Mouse (Mus musculus) limb, embryonic 14.5 days (tissue): Measurements from ENCODE around the gene Myrf. TPM values are rescaled to one million over a fixed set of nuclear protein-coding genes. Genes with fewer than 3 reads are reported as not detected.
A peak's percentile ranks its signal among the peaks of the same experiment; 100 is the strongest.

Experiments used
- ATAC-seq: fragments of 200-750 bp; cut with Nextera tagmentation; 2 replicates; pipeline ENCODE4 v1.8.0; 2017; ENCODE audit warnings: low read depth, moderate number of reproducible peaks, moderate TSS enrichment; ENCODE audit not compliant: low FRiP score
- DNase-seq: peaks from one replicate; pipeline ENCODE4 v3.0.0-alpha.2; 2015; ENCODE audit warnings: low spot score
- H3K27ac ChIP-seq: fragments of 300-500 bp; sonication (generic); replicated peaks from 2 replicates; pipeline ENCODE4 v1.5.1; 2014; ENCODE audit warnings: low read depth, mild to moderate bottlenecking, low read length, moderate library complexity, mixed read lengths
- H3K27me3 ChIP-seq: fragments of 300-500 bp; sonication (generic); 2 replicates; pipeline ENCODE4 v1.6.1; 2014; ENCODE audit warnings: low read length, mixed read lengths; ENCODE audit not compliant: control insufficient read depth, insufficient read depth
- H3K36me3 ChIP-seq: fragments of 300-500 bp; sonication (generic); 2 replicates; pipeline ENCODE4 v1.6.1; 2014; ENCODE audit warnings: mild to moderate bottlenecking, low read length, moderate library complexity, mixed read lengths; ENCODE audit not compliant: control insufficient read depth, insufficient read depth
- H3K4me1 ChIP-seq: fragments of 300-500 bp; sonication (generic); 2 replicates; pipeline ENCODE4 v1.6.1; 2014; ENCODE audit warnings: antibody characterized with exemption, low read length, mixed read lengths; ENCODE audit not compliant: control insufficient read depth, insufficient read depth
- H3K4me2 ChIP-seq: fragments of 300-500 bp; sonication (generic); replicated peaks from 2 replicates; pipeline ENCODE4 v1.6.1; 2014; ENCODE audit warnings: low read depth, mild to moderate bottlenecking, low read length, moderate library complexity; ENCODE audit not compliant: severe bottlenecking
- H3K4me3 ChIP-seq: fragments of 300-500 bp; sonication (generic); replicated peaks from 2 replicates; pipeline ENCODE4 v1.5.1; 2014; ENCODE audit warnings: low read length
- H3K9ac ChIP-seq: fragments of 300-500 bp; sonication (generic); 2 replicates; pipeline ENCODE4 v1.6.1; 2014; ENCODE audit warnings: mild to moderate bottlenecking, low read depth, low read length, moderate library complexity; ENCODE audit not compliant: severe bottlenecking
- H3K9me3 ChIP-seq: fragments of 300-500 bp; sonication (generic); 2 replicates; pipeline ENCODE4 v1.6.1; 2016; ENCODE audit warnings: low read length; ENCODE audit not compliant: control insufficient read depth
- POLR2A ChIP-seq: fragments of 200-500 bp; IDR thresholded peaks from 2 replicates; pipeline ENCODE4 v1.8.0; 2012; ENCODE audit warnings: inconsistent platforms, mild to moderate bottlenecking, moderate library complexity, borderline replicate concordance; ENCODE audit not compliant: insufficient read depth, insufficient read length; ENCODE audit errors: extremely low read depth
- WGBS: fragments of 180-500 bp; shearing (Covaris S2); extraction: QIAGEN DNeasy Blood & Tissue Kit; methylation state at CpG from one replicate; pipeline ENCODE4 v1.1.7; 2014; 5-methylcytosine and 5-hydroxymethylcytosine counted together
- polyA plus RNA-seq, 2 experiments: library from polyadenylated mRNA; depleted of rRNA in 1 of 2; stranded (reverse) in 1 of 2; unstranded in 1 of 2; fragments of >200 nt; fragmentation: Nextera tagmentation in 1 of 2; extraction: Ambion mirVana in 1 of 2; gene quantifications; 2 replicates each; pipeline versions ENCODE4 v1.2.1 to v1.2.3; 2012 to 2014

The Myrf gene
- polyA plus RNA-seq, 2 experiments: 1.1 to 4.4 TPM

DNA sequence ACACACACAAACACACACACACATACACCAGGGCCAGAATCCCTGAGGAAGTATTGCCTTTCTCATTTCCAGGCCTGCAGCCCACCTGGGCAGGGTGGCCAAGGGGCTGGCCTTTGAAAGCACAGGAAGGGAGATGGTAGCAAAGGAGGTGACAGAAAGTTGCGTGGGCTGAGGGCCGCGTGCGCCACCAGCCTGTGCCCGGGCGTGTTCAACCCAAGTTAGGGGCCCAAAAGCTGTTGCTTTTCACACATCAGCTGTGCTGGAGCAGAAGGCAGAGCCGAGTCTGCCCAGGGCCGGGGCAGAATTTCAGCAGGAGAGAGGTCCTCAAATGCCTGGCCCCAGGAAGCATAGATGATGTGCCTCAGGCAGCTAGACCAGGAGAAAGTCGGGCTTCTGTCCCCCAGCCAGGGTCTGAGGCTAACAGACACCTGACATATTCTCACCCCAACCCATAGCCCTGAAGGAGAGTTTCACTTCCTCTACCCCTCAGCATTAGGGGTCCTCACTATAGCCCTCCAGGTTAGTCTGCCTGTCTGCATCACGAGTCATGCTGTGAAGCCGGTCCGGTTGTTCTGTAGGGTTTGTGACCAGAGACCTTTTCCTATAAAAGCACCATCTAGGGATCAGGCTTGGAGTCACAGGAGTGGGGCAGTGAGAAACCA is 36.1 kb upstream of the Myrf start:
- Histone ChIP-seq H3K4me3 (no peak overlapping the region), H3K4me2 (no peak overlapping the region), H3K9me3 (no peaks in the 10 kb centered on the region), H3K9ac (no peak overlapping the region), H3K4me1 (peaks cover 47% of the 10 kb centered on the region), H3K36me3 (no peaks in the 10 kb centered on the region), H3K27ac (no peak overlapping the region), H3K27me3 (no peaks in the 10 kb centered on the region; the same call in 1 of the 2 replicates)
- no peak for DNase-seq
- WGBS: 48% methylated on average over 12 of the region's 12 CpGs
- no peak for TF ChIP-seq POLR2A
- no peak for ATAC-seq

DNA sequence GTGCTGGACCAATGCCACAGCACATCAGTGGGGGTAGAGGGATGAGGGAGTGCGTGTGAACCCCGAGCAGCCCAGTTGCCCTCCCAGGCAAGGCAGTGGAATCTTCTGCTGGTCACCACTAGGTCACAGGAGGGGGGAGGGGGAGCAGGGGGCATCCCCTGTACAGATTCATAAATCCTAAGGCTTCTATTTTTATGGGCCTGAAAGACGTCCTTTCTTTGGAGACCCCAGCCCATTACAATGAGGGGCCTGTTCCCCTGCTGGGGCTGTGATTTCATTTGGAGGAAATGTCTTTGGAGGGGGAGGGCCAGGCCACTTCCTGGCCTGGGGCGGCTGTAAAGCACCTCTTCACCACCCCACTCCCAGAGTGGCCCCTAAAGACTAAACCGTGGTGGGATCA is 33.5 kb upstream of the Myrf start:
- H3K27ac ChIP-seq: no peak overlapping the region

DNA sequence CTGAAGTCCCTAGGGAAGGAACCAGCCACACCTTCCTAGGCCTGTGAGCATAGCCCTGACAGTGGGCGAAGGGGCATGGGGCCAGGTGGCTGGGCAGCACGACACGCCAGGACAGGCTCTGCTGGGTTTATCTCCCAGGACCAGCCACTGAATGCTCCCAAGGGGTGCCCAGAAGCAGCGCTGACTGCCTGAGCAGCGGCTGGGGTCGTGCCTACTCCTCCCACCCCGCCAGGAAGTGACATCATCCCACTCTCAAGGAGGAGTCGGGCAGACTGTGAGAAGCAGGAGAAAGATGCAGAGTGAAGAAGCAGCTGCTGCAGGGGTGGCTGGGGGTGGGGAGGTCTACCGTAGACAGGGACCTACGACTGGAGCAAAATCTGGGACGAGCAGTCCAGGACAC is 32.2 kb upstream of the Myrf start:
- Histone ChIP-seq H3K27ac (no peak overlapping the region), H3K4me2 (0 out of 2 replicates have a peak overlapping the region, but pooled peaks have one; percentile 15), H3K9me3 (no peaks in the 10 kb centered on the region), H3K9ac (peak overlapping the region; percentile 40; the same call in 1 of the 2 replicates), H3K4me3 (no peak overlapping the region), H3K27me3 (no peaks in the 10 kb centered on the region; the same call in 1 of the 2 replicates), H3K4me1 (peaks cover 32% of the 10 kb centered on the region), H3K36me3 (no peaks in the 10 kb centered on the region)
- DNase-seq: no peak
- TF ChIP-seq POLR2A: no peak
- 26% methylated on average over 11 of the region's 11 CpGs for WGBS
- ATAC-seq: peak; percentile 60; the same call in 1 of the 2 replicates

More for the DNA sequence above, 33.5 kb upstream of the Myrf start:
- no peak for DNase-seq
- Histone ChIP-seq H3K27me3 (no peaks in the 10 kb centered on the region; the same call in 1 of the 2 replicates), H3K4me1 (peaks cover 45% of the 10 kb centered on the region), H3K4me3 (no peak overlapping the region), H3K9ac (no peak overlapping the region), H3K36me3 (no peaks in the 10 kb centered on the region), H3K4me2 (no peak overlapping the region), H3K9me3 (no peaks in the 10 kb centered on the region)
- 36% methylated on average over 5 of the region's 5 CpGs for WGBS
- no peak for ATAC-seq
- no peak for TF ChIP-seq POLR2A

DNA sequence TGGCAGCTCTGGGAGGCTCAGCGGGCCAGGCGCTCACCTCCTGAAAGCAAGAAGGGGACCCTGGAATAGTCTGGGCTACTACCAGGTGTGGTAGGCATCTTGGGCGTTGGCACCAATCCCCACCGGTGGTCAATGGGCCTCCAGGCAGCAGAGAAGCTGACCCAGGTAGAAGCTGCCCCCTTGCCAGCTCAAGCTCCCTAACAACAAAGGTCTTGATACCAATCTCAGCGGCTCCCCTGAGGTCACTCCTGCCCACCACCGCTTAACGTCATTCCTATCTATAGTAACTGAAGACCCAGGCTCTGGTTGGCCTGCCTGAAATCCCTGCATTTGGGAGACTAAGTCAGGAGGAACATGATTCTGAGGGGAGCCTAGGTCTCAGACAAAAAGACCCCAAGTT is 31.0 kb upstream of the Myrf start:
- ATAC-seq (no peak), DNase-seq (no peak)
- WGBS: 90% methylated on average over 7 of the region's 7 CpGs
- Histone ChIP-seq H3K36me3 (no peaks in the 10 kb centered on the region), H3K27ac (no peak overlapping the region), H3K4me1 (peaks cover 29% of the 10 kb centered on the region), H3K4me3 (no peak overlapping the region), H3K9ac (no peak overlapping the region), H3K9me3 (no peaks in the 10 kb centered on the region), H3K27me3 (no peaks in the 10 kb centered on the region; the same call in 1 of the 2 replicates), H3K4me2 (no peak overlapping the region)
- TF ChIP-seq POLR2A: no peak

DNA sequence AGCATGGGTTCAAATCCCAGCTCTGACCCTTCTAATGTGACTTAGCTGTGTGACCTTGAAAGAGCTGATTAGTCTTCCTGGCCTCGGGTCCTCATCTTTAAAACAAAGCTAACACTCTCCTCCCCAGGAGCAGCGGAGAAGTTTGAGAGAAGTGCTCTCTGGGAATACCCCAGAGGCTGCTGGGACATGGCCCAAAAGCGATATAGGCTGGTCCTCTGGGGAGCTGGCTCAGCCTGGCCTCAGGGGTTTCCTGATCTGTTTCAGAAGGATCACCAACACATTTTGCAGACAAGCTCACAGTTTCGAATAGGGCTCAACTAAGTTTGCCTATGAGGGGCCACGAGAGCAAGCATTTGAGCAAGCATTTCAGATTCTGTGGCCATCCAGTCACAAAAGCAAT is 29.8 kb upstream of the Myrf start:
- H3K27ac ChIP-seq: no peak overlapping the region
- ATAC-seq: no peak
- DNase-seq: no peak
- no peak for TF ChIP-seq POLR2A
- H3K9ac ChIP-seq: no peak overlapping the region
- no peaks in the 10 kb centered on the region for H3K36me3 ChIP-seq
- H3K27me3 ChIP-seq: no peaks in the 10 kb centered on the region
- H3K4me2 ChIP-seq: no peak overlapping the region
- no peak overlapping the region for H3K4me3 ChIP-seq
- peaks cover 29% of the 10 kb centered on the region for H3K4me1 ChIP-seq
- 84% methylated on average over 5 of the region's 5 CpGs for WGBS
- H3K9me3 ChIP-seq: no peaks in the 10 kb centered on the region
